Mouse (Mus musculus): ENCODE measurements at regions not wholly inside any gene's neighbourhood (a gene's known extent, or its start where the extent isn't known, plus 50 kb on each side); places are given as distances from the start of the nearest gene placed in this dataset.

GRCm38 (mm10) chr5:119214937-119215336 lies 455.5 kb upstream of the Tbx3 start:
- in situ Hi-C loops (cut with MboI, MseI), result no loop called here

- in situ Hi-C loops (cut with MboI, MseI), result no loop called here
Observed at GRCm38 (mm10) chr5:119215364-119215763, 455.1 kb upstream of the Tbx3 start.

GRCm38 (mm10) chr5:119216146-119216545 lies 454.3 kb upstream of the Tbx3 start:
- in situ Hi-C loops (cut with MboI, MseI), result no loop called here

- in situ Hi-C loops (cut with MboI, MseI), result no loop called here
Observed at GRCm38 (mm10) chr5:119217077-119217476, 453.4 kb upstream of the Tbx3 start.

GRCm38 (mm10) chr5:119228691-119229090 lies 441.8 kb upstream of the Tbx3 start:
- in situ Hi-C loops (cut with MboI, MseI), result no loop called here

- in situ Hi-C loops (cut with MboI, MseI), result no loop called here
Observed at GRCm38 (mm10) chr5:119232941-119233340, 437.5 kb upstream of the Tbx3 start.

- in situ Hi-C loops (cut with MboI, MseI), result no loop called here
Observed at GRCm38 (mm10) chr5:119235884-119236283, 434.6 kb upstream of the Tbx3 start.

- in situ Hi-C loops (cut with MboI, MseI), result no loop called here
Observed at GRCm38 (mm10) chr5:119246824-119247223, 423.6 kb upstream of the Tbx3 start.

- in situ Hi-C loops (cut with MboI, MseI), result no loop called here
Observed at GRCm38 (mm10) chr5:119248626-119249025, 421.8 kb upstream of the Tbx3 start.

- in situ Hi-C loops (cut with MboI, MseI), result no loop called here
Observed at GRCm38 (mm10) chr5:119249124-119249718, 421.2 kb upstream of the Tbx3 start.

GRCm38 (mm10) chr5:119251311-119252047 lies 419.0 kb upstream of the Tbx3 start:
- in situ Hi-C loops (cut with MboI, MseI), result no loop called here

GRCm38 (mm10) chr5:119257374-119258120 lies 412.9 kb upstream of the Tbx3 start:
- in situ Hi-C loops (cut with MboI, MseI), result no loop called here

GRCm38 (mm10) chr5:119258831-119259230 lies 411.6 kb upstream of the Tbx3 start:
- in situ Hi-C loops (cut with MboI, MseI), result no loop called here

GRCm38 (mm10) chr5:119265149-119265890 lies 405.1 kb upstream of the Tbx3 start:
- in situ Hi-C loops (cut with MboI, MseI), result no loop called here

- in situ Hi-C loops (cut with MboI, MseI), result no loop called here
Observed at GRCm38 (mm10) chr5:119271234-119271852, 399.1 kb upstream of the Tbx3 start.

GRCm38 (mm10) chr5:119273203-119273602 lies 397.3 kb upstream of the Tbx3 start:
- in situ Hi-C loops (cut with MboI, MseI), result no loop called here

- in situ Hi-C loops (cut with MboI, MseI), result no loop called here
Observed at GRCm38 (mm10) chr5:119273615-119274014, 396.9 kb upstream of the Tbx3 start.

- in situ Hi-C loops (cut with MboI, MseI), result no loop called here
Observed at GRCm38 (mm10) chr5:119274817-119275494, 395.5 kb upstream of the Tbx3 start.

- in situ Hi-C loops (cut with MboI, MseI), result no loop called here
Observed at GRCm38 (mm10) chr5:119280146-119280545, 390.3 kb upstream of the Tbx3 start.

GRCm38 (mm10) chr5:119289808-119290207 lies 380.7 kb upstream of the Tbx3 start:
- in situ Hi-C loops (cut with MboI, MseI), result no loop called here

- in situ Hi-C loops (cut with MboI, MseI), result no loop called here
Observed at GRCm38 (mm10) chr5:119292323-119292722, 378.1 kb upstream of the Tbx3 start.

All from T-helper 1 cell (primary cell).